ENCODE assay signal across 9 mouse cellular contexts in the genomic region with DNA sequence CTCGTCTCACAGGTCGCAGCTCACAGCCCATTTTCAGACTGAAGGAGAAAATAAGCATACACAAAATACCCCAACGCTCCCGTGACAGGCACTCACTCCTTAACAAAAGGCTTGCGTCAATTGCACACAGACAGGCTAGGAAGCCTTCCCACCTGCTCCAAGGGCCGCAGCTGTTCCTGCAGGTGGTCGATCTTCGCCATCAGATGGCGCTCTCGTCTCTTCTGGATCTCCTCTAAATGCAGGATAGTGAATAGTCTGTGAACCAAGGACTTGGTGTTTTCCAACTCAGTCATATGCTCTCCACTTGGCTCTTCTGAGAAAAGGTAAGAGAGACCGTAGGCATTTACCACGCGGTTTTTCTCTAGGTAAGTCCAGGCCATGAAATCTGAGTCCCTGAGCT. TPM values are rescaled to one million over a fixed set of nuclear protein-coding genes. Genes with fewer than 3 reads are reported as not detected.
A peak's percentile ranks its signal among the peaks of the same experiment; 100 is the strongest.
DNase-seq lines count a peak whose midpoint lies in the region; ATAC-seq and TF ChIP-seq lines count a peak whose summit lies in the region.
"Had no signal": no experiment of that assay in that cellular context is flagged by ENCODE, and none has a peak within 500 bp of the region (broad histone marks: within the 10 kb centered on the region; RNA-seq: fewer than 3 reads in every experiment).

No protein-coding gene starts in this region.

- TF ChIP-seq CTCF in brain, embryonic 14.5 days (IDR thresholded peaks at IDR 0.05; ENCODE audit: borderline replicate concordance, extremely low read depth, insufficient read depth, insufficient read length) = peak; percentile 84

- no peaks in the 10 kb centered on the region for H3K9me3 ChIP-seq in forebrain, embryonic 12.5 days
- no peaks in the 10 kb centered on the region for H3K9me3 ChIP-seq in hindbrain, embryonic 13.5 days
- H3K9me3 ChIP-seq: megakaryocyte, embryonic 14.5 days had no signal

- H3K27me3 ChIP-seq in forebrain, embryonic 12.5 days = no peaks in the 10 kb centered on the region; the same call in 1 of the 2 replicates
- no peaks in the 10 kb centered on the region for H3K27me3 ChIP-seq in hindbrain, embryonic 13.5 days
- H3K27me3 ChIP-seq: megakaryocyte, embryonic 14.5 days had no signal

- no peak overlapping the region for H3K27ac ChIP-seq in forebrain, embryonic 12.5 days
- no peak overlapping the region for H3K27ac ChIP-seq in hindbrain, embryonic 13.5 days

- 12% methylated on average over 13 of the region's 13 CpGs for WGBS in forebrain, embryonic 12.5 days
- WGBS in hindbrain, embryonic 13.5 days = 16% methylated on average over 13 of the region's 13 CpGs

- TF ChIP-seq POLR2A in brain, embryonic 14.5 days (IDR thresholded peaks at IDR 0.05; ENCODE audit: borderline replicate concordance, extremely low read depth, insufficient read depth, insufficient read length, poor library complexity, severe bottlenecking) = no peak

- H3K4me3 ChIP-seq in forebrain, embryonic 12.5 days (replicated peaks) = no peak overlapping the region
- no peak overlapping the region for H3K4me3 ChIP-seq in hindbrain, embryonic 13.5 days
- H3K4me3 ChIP-seq: megakaryocyte, embryonic 14.5 days had no signal

- no peak overlapping the region for H3K4me2 ChIP-seq in forebrain, embryonic 12.5 days
- H3K4me2 ChIP-seq in hindbrain, embryonic 13.5 days = 0 out of 2 replicates have a peak overlapping the region, but pooled peaks have one; percentile 4

- no peak overlapping the region for H3K9ac ChIP-seq in forebrain, embryonic 12.5 days
- H3K9ac ChIP-seq in hindbrain, embryonic 13.5 days = no peak overlapping the region

- H3K36me3 ChIP-seq in forebrain, embryonic 12.5 days (replicated peaks) = peaks cover 8% of the 10 kb centered on the region; the same call in 1 of the 2 replicates
- H3K36me3 ChIP-seq in hindbrain, embryonic 13.5 days = peaks cover 8% of the 10 kb centered on the region; the same call in 1 of the 2 replicates

- ATAC-seq in forebrain, embryonic 12.5 days (ENCODE audit: low FRiP score) = peak; percentile 87
- peak; percentile 85 for ATAC-seq in hindbrain, embryonic 13.5 days (ENCODE audit: low FRiP score)
- no peak for ATAC-seq in erythroblast, adult 5-6 weeks (replicated peaks; ENCODE audit: low FRiP score, poor library complexity, severe bottlenecking)

- H3K4me1 ChIP-seq in forebrain, embryonic 12.5 days = 0 out of 2 replicates have a peak, but pooled peaks cover 6% of the 10 kb centered on the region
- H3K4me1 ChIP-seq in hindbrain, embryonic 13.5 days (replicated peaks) = no peaks in the 10 kb centered on the region

- peak; percentile 60 for DNase-seq in MN1 (ENCODE audit: low spot score)
- peak; percentile 91 for DNase-seq in brain, embryonic 14.5 days (ENCODE audit: low read depth)
- peak; percentile 68 for DNase-seq in layer of hippocampus, adult 9-11 months
- peak; percentile 69 for DNase-seq in lung, postnatal 25 days (ENCODE audit: low spot score)
- DNase-seq in retina, postnatal 1 day = peak; percentile 80

RNA-seq across cellular contexts. Expression of a gene that starts 17.2 kb away (rescaled TPM):
- polyA plus RNA-seq in brain, embryonic 14.5 days (2012; rRNA removed) = 26.4 and 38.0 TPM in 2 replicates
- 55.4 and 60.9 TPM in 2 replicates for polyA plus RNA-seq in forebrain, embryonic 12.5 days (2016; fragmentation: Nextera tagmentation; extraction: Ambion mirVana)
- polyA plus RNA-seq in hindbrain, embryonic 13.5 days (2015; fragmentation: Nextera tagmentation; extraction: Ambion mirVana) = 36.5 and 38.7 TPM in 2 replicates
- 4.6 and 20.6 TPM in 2 replicates for total RNA-seq in erythroblast, adult 5-6 weeks (2015; ENCODE audit: low replicate concordance)
- 3.6 and 6.9 TPM in 2 replicates for total RNA-seq in erythroblast, adult 5-6 weeks (2017; ENCODE audit: low replicate concordance)

RNA-seq across cellular contexts. Expression of a gene that starts 40.0 kb away (rescaled TPM):
- polyA plus RNA-seq in brain, embryonic 14.5 days (2012; rRNA removed) = 23.5 and 23.9 TPM in 2 replicates
- polyA plus RNA-seq in forebrain, embryonic 12.5 days (2016; fragmentation: Nextera tagmentation; extraction: Ambion mirVana) = 31.8 and 33.0 TPM in 2 replicates
- polyA plus RNA-seq in hindbrain, embryonic 13.5 days (2015; fragmentation: Nextera tagmentation; extraction: Ambion mirVana) = 28.3 and 30.0 TPM in 2 replicates
- 16.1 and 29.0 TPM in 2 replicates for total RNA-seq in erythroblast, adult 5-6 weeks (2015; ENCODE audit: low replicate concordance)
- 25.8 and 27.9 TPM in 2 replicates for total RNA-seq in erythroblast, adult 5-6 weeks (2017; ENCODE audit: low replicate concordance)

RNA-seq across cellular contexts. Expression of a gene that starts 51.6 kb away (rescaled TPM):
- 3.0 and 3.8 TPM in 2 replicates for polyA plus RNA-seq in brain, embryonic 14.5 days (2012; rRNA removed)
- polyA plus RNA-seq in forebrain, embryonic 12.5 days (2016; fragmentation: Nextera tagmentation; extraction: Ambion mirVana) = 3.3 and 5.3 TPM in 2 replicates
- 3.6 and 4.0 TPM in 2 replicates for polyA plus RNA-seq in hindbrain, embryonic 13.5 days (2015; fragmentation: Nextera tagmentation; extraction: Ambion mirVana)
- 1.5 and 5.8 TPM in 2 replicates for total RNA-seq in erythroblast, adult 5-6 weeks (2015; ENCODE audit: low replicate concordance)
- total RNA-seq in erythroblast, adult 5-6 weeks (2017; ENCODE audit: low replicate concordance) = 3.6 and 15.6 TPM in 2 replicates
